Mouse (Mus musculus): ENCODE results near the gene Magt1. TPM values are rescaled to one million over a fixed set of nuclear protein-coding genes. Genes with fewer than 3 reads are reported as not detected.

The Magt1 gene
- total and polyA plus RNA-seq, 3 experiments = 48.5 to 78.4 (median 55.1) TPM

- TF ChIP-seq NRF1 (IDR thresholded peaks at IDR 0.05; ENCODE audit: low read depth, low read length) = peak; percentile 58
Measured at GRCm38 (mm10) chrX:106026418-106027342, 15.0 kb upstream of the Magt1 start, which contains the start of gene Atp7a (continued).

GRCm38 (mm10) chrX:106017516-106017915 is 5.8 kb upstream of the Magt1 start:
- Histone ChIP-seq H3K9me3 (replicated peaks; ENCODE audit: low read length) (no peaks in the 10 kb centered on the region), H3K27ac (ENCODE audit: insufficient read depth, low read depth) (no peak overlapping the region), H3K9ac (ENCODE audit: insufficient read depth, low read depth) (no peak overlapping the region; the same call in 1 of the 2 replicates), H3K79me2 (replicated peaks; ENCODE audit: control insufficient read depth, extremely low read depth, insufficient read depth, poor library complexity, severe bottlenecking) (peaks cover 16% of the 10 kb centered on the region), H3K4me3 (replicated peaks in 1 of 3; ENCODE audit: low read depth in 2 of 3, low read length in 2 of 3, poor library complexity in 1 of 3) (peak overlapping the region in 1 of 3 experiments; percentile 62), H3K4me1 (ENCODE audit: control insufficient read depth in 1 of 2, insufficient read depth in 2 of 2) (peaks cover 0 to 4% of the 10 kb centered on the region in 2 experiments; a peak in 2 of 4 replicates), H3K36me3 (replicated peaks in 1 of 2; ENCODE audit: control insufficient read depth in 1 of 2, insufficient read depth in 1 of 2, low read length in 1 of 2) (peaks cover 17 to 24% of the 10 kb centered on the region in 2 experiments), H3K4me2 (ENCODE audit: insufficient read depth, low read depth, poor library complexity, severe bottlenecking) (no peak overlapping the region), H3K27me3 (replicated peaks) (no peaks in the 10 kb centered on the region)
- peak; percentile 54; the same call in 1 of the 2 replicates for TF ChIP-seq TBP (conservative IDR thresholded peaks at IDR 0.05; ENCODE audit: low read depth, low read length)
- TF ChIP-seq MAX (IDR thresholded peaks at IDR 0.05; ENCODE audit: low read length) = no peak
- no peak for TF ChIP-seq POLR2AphosphoS2 (IDR thresholded peaks at IDR 0.05; ENCODE audit: low read depth, low read length)
- in situ Hi-C loops (cut with MboI; ENCODE audit: low pct_ligation_motif_present, low pct_unique_long_range_greater_than_20kb, low sequenced_read_pairs) = loop anchor here (5.0 to 10.0 kb wide), 2 partner anchors 93 to 150 kb away; partner anchors contain the start of gene Atrx
- no peak for DNase-seq (ENCODE audit: extremely low read depth)
- dilution Hi-C loops (cut with MboI; ENCODE audit: extremely low pct_ligation_motif_present, extremely low pct_unique_long_range_greater_than_20kb, low sequenced_read_pairs) = no loop called here

- H3K4me2 ChIP-seq (ENCODE audit: insufficient read depth, low read depth, poor library complexity, severe bottlenecking) = no peak overlapping the region
- in situ Hi-C loops (cut with MboI; ENCODE audit: low pct_ligation_motif_present, low pct_unique_long_range_greater_than_20kb, low sequenced_read_pairs) = loop anchor here (5.0 to 10.0 kb wide), 2 partner anchors 92 to 150 kb away; partner anchors contain the start of gene Atrx
- H3K9ac ChIP-seq (ENCODE audit: insufficient read depth, low read depth) = peak overlapping the region; percentile 81; the same call in 1 of the 2 replicates
- peak overlapping the region in 1 of 3 experiments; percentile 62 for H3K4me3 ChIP-seq (replicated peaks in 1 of 3; ENCODE audit: low read depth in 2 of 3, low read length in 2 of 3, poor library complexity in 1 of 3)
- dilution Hi-C loops (cut with MboI; ENCODE audit: extremely low pct_ligation_motif_present, extremely low pct_unique_long_range_greater_than_20kb, low sequenced_read_pairs) = no loop called here
- H3K4me1 ChIP-seq (ENCODE audit: control insufficient read depth in 1 of 2, insufficient read depth in 2 of 2) = peaks cover 0 to 4% of the 10 kb centered on the region in 2 experiments; a peak in 2 of 4 replicates
- H3K9me3 ChIP-seq (replicated peaks; ENCODE audit: low read length) = no peaks in the 10 kb centered on the region
- H3K79me2 ChIP-seq (replicated peaks; ENCODE audit: control insufficient read depth, extremely low read depth, insufficient read depth, poor library complexity, severe bottlenecking) = peaks cover 16% of the 10 kb centered on the region
- H3K27me3 ChIP-seq (replicated peaks) = no peaks in the 10 kb centered on the region
- H3K36me3 ChIP-seq (replicated peaks in 1 of 2; ENCODE audit: control insufficient read depth in 1 of 2, insufficient read depth in 1 of 2, low read length in 1 of 2) = peaks cover 17 to 23% of the 10 kb centered on the region in 2 experiments
- TF ChIP-seq NELFE (IDR thresholded peaks at IDR 0.05; ENCODE audit: low read depth, low read length) (no peak), JUND (conservative IDR thresholded peaks at IDR 0.05; ENCODE audit: low read depth, low read length) (no peak), ELF1 (IDR thresholded peaks at IDR 0.05; ENCODE audit: low read depth, low read length) (no peak), KAT2A (IDR thresholded peaks at IDR 0.05; ENCODE audit: insufficient replicate concordance, low read length) (no peak), ZC3H11A (IDR thresholded peaks at IDR 0.05; ENCODE audit: low read depth, low read length) (no peak), ZNF384 (IDR thresholded peaks at IDR 0.05; ENCODE audit: low read depth, low read length) (no peak), POLR2A (IDR thresholded peaks at IDR 0.05; ENCODE audit: low read depth, low read length) (no peak), BHLHE40 (IDR thresholded peaks at IDR 0.05; ENCODE audit: low read depth, low read length) (no peak), HCFC1 (IDR thresholded peaks at IDR 0.05; ENCODE audit: low read depth, low read length) (no peak), RAD21 (IDR thresholded peaks at IDR 0.05; ENCODE audit: low read depth, low read length) (no peak), CHD1 (IDR thresholded peaks at IDR 0.05; ENCODE audit: low read depth, low read length) (no peak), EP300 (IDR thresholded peaks at IDR 0.05; ENCODE audit: low read length) (no peak), MAZ (IDR thresholded peaks at IDR 0.05; ENCODE audit: low read depth, low read length) (no peak), MEF2A (IDR thresholded peaks at IDR 0.05; ENCODE audit: borderline replicate concordance, low read depth, low read length) (no peak), UBTF (IDR thresholded peaks at IDR 0.05; ENCODE audit: low read depth, low read length) (no peak), TCF12 (IDR thresholded peaks at IDR 0.05; ENCODE audit: low read depth, low read length) (no peak), POLR2AphosphoS2 (IDR thresholded peaks at IDR 0.05; ENCODE audit: low read depth, low read length) (no peak), MYC (IDR thresholded peaks at IDR 0.05; ENCODE audit: low read depth, low read length) (no peak), ZMIZ1 (IDR thresholded peaks at IDR 0.05; ENCODE audit: low read depth, low read length) (no peak)
- DNase-seq (ENCODE audit: extremely low read depth) = no peak
- no peak overlapping the region for H3K27ac ChIP-seq (ENCODE audit: insufficient read depth, low read depth)
Measured at GRCm38 (mm10) chrX:106017102-106017501, 5.4 kb upstream of the Magt1 start.
